9 mouse cellular contexts compared by ENCODE assay signal in genomic region chr6:41118201-41118976, GRCm38 (mm10).
DNase-seq lines count a peak whose midpoint lies in the region; ATAC-seq lines count a peak whose summit lies in the region.
"Had no signal": no experiment of that assay in that cellular context is flagged by ENCODE, and none has a peak within 500 bp of the region (broad histone marks: within the 10 kb centered on the region; RNA-seq: fewer than 3 reads in every experiment).

No protein-coding gene starts in this region.

- DNase-seq in MEL-GATA-1-ER (ENCODE audit: extremely low read depth, low read depth) = peak; percentile 54
- DNase-seq in c-Kit-positive CD71-positive TER-119-negative erythroid progenitor cells, embryonic 14.5 days (ENCODE audit: low read depth) = peak; percentile 81
- peak; percentile 38 for DNase-seq in forebrain, embryonic 14.5 days (ENCODE audit: low spot score)
- DNase-seq in layer of hippocampus, postnatal 10 days (ENCODE audit: low spot score in 2 of 2) = peak; percentile 73 to 74
- peak; percentile 29 for DNase-seq in lung, postnatal 25 days (ENCODE audit: low spot score)
- DNase-seq in retina, embryonic 14.5 days (ENCODE audit: low spot score) = peak; percentile 71
- peak; percentile 31 for DNase-seq in urinary bladder, postnatal 25 days (ENCODE audit: low spot score)

- H3K4me3 ChIP-seq in forebrain, embryonic 14.5 days (ENCODE audit: low read depth, low read length) = no peak overlapping the region
- H3K4me3 ChIP-seq: limb, embryonic 13.5 days had no signal

- no peaks in the 10 kb centered on the region for H3K36me3 ChIP-seq in forebrain, embryonic 14.5 days (ENCODE audit: control insufficient read depth, insufficient read depth, low read length)
- H3K36me3 ChIP-seq: limb, embryonic 13.5 days had no signal

- no peaks in the 10 kb centered on the region for H3K4me1 ChIP-seq in forebrain, embryonic 14.5 days (ENCODE audit: control insufficient read depth, insufficient read depth, low read length)
- H3K4me1 ChIP-seq: limb, embryonic 13.5 days had no signal

- H3K4me2 ChIP-seq in forebrain, embryonic 14.5 days (ENCODE audit: low read length) = no peak overlapping the region
- H3K4me2 ChIP-seq: limb, embryonic 13.5 days had no signal

- H3K9me3 ChIP-seq in forebrain, embryonic 14.5 days (replicated peaks; ENCODE audit: control insufficient read depth, low read length) = no peaks in the 10 kb centered on the region
- H3K9me3 ChIP-seq: limb, embryonic 13.5 days had no signal

- WGBS in forebrain, embryonic 14.5 days = 18% methylated on average over 7 of the region's 7 CpGs

- H3K9ac ChIP-seq in forebrain, embryonic 14.5 days (ENCODE audit: low read length) = no peak overlapping the region
- H3K9ac ChIP-seq: limb, embryonic 13.5 days had no signal

- peak; percentile 58; the same call in 1 of the 2 replicates for ATAC-seq in forebrain, embryonic 14.5 days
- ATAC-seq in hematopoietic stem cell, adult 5-6 weeks (replicated peaks in 1 of 2; ENCODE audit: insufficient read depth in 1 of 2, low FRiP score in 2 of 2, low TSS enrichment in 1 of 2, low read depth in 1 of 2, poor library complexity in 2 of 2, severe bottlenecking in 2 of 2) = peak; percentile 91 to 94

- H3K27ac ChIP-seq in forebrain, embryonic 14.5 days (ENCODE audit: low read depth, low read length) = no peak overlapping the region
- H3K27ac ChIP-seq: limb, embryonic 13.5 days had no signal

- H3K27me3 ChIP-seq in forebrain, embryonic 14.5 days (replicated peaks; ENCODE audit: control insufficient read depth, insufficient read depth, low read length) = no peaks in the 10 kb centered on the region
- H3K27me3 ChIP-seq: limb, embryonic 13.5 days had no signal

Comparison
In these comparisons a context has a peak if more than half of its experiments do, and no peak if none do; other contexts are left out.
1. DNase-seq: peak in every context shown above with its lines; median percentile 81 in c-Kit-positive CD71-positive TER-119-negative erythroid progenitor cells, embryonic 14.5 days; 74 in layer of hippocampus, postnatal 10 days; 71 in retina, embryonic 14.5 days; 54 in MEL-GATA-1-ER; 38 in forebrain, embryonic 14.5 days; 31 in urinary bladder, postnatal 25 days; 29 in lung, postnatal 25 days.